Mouse (Mus musculus): ENCODE measurements around the gene Pxdn. TPM values are rescaled to one million over a fixed set of nuclear protein-coding genes. Genes with fewer than 3 reads are reported as not detected.

Pxdn gene
- polyA plus RNA-seq, 1 experiment from 2014 or later, result 72.1 TPM

DNA sequence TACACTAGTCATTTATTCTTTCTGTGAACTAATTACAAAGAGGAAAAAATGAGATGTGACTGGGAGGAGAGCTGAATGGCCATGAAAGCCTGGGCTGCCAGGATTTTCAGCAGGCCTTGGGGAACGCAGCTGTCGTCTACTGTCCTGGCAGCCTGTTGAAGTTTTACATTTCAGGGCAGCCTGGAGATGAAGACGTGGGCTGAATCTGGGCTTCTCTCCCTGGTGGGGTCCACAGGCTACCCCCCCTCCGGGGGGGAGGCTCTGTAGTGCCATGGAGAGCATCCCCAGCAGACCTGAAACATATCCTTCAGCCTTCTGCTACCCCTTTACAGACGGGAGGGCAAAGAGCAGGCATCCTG, 66.9 kb downstream of the Pxdn start:
- peaks cover 12% of the 10 kb centered on the region; the same call in 1 of the 2 replicates for H3K4me1 ChIP-seq
- no peak for DNase-seq (ENCODE audit: extremely low spot score, low spot score)
- H3K9me3 ChIP-seq, result no peaks in the 10 kb centered on the region
- WGBS, result 91% methylated on average over 5 of the region's 5 CpGs
- H3K36me3 ChIP-seq (replicated peaks), result peaks cover 98% of the 10 kb centered on the region
- peak overlapping the region; percentile 27 for H3K27ac ChIP-seq
- no peak overlapping the region for H3K4me3 ChIP-seq
- H3K27me3 ChIP-seq (ENCODE audit: poor library complexity, severe bottlenecking), result no peaks in the 10 kb centered on the region

DNA sequence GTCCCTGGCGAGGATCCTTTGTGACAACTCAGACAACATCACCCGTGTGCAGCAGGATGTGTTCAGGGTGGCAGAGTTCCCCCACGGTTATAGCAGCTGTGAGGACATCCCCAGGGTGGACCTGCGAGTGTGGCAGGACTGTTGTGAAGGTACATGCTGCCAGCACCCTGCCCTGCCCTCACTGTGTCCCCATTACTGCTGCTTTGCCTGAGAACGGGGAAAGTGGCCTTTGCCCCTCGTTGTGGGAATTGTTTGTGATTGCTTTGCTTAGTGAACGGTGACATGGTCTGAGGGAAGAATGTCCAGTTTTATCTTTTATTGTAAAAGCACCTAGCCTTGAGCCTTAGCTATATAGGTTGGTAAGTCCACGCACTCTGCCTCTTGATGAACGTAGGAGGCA, 69.2 kb downstream of the Pxdn start:
- peaks cover 12% of the 10 kb centered on the region; the same call in 1 of the 2 replicates for H3K4me1 ChIP-seq
- 83% methylated on average over 9 of the region's 9 CpGs for WGBS
- H3K27ac ChIP-seq, result no peak overlapping the region
- H3K27me3 ChIP-seq (ENCODE audit: poor library complexity, severe bottlenecking), result no peaks in the 10 kb centered on the region
- no peak overlapping the region for H3K4me3 ChIP-seq
- H3K36me3 ChIP-seq (replicated peaks), result peaks cover 98% of the 10 kb centered on the region
- H3K9me3 ChIP-seq, result no peaks in the 10 kb centered on the region
- DNase-seq (ENCODE audit: extremely low spot score, low spot score), result no peak

DNA sequence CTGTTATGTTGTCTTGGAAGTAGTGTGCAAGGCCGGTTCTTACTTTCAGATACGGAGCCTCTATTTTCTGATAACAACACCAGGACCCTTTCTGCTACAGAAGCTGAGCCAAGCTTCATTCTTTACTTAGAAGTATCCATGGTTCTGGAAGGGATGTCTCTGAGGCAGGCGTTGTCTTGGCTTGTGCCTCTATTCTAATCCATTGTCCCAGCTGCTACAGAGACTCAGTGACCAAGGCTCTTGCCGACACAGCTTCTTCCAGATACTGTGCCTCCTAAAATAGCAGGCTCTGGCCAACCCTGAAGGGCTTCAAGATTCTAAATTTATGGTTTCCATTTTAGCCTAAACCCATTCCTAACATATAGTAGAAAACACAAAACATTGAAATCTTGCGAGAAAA, 71.3 kb downstream of the Pxdn start:
- Histone ChIP-seq H3K36me3 (replicated peaks) (peaks cover 98% of the 10 kb centered on the region), H3K9me3 (no peaks in the 10 kb centered on the region), H3K27ac (no peak overlapping the region), H3K4me3 (no peak overlapping the region), H3K27me3 (ENCODE audit: poor library complexity, severe bottlenecking) (no peaks in the 10 kb centered on the region), H3K4me1 (peaks cover 7% of the 10 kb centered on the region; the same call in 1 of the 2 replicates)
- 94% methylated on average over 5 of the region's 5 CpGs for WGBS
- DNase-seq (ENCODE audit: extremely low spot score, low spot score), result no peak

DNA sequence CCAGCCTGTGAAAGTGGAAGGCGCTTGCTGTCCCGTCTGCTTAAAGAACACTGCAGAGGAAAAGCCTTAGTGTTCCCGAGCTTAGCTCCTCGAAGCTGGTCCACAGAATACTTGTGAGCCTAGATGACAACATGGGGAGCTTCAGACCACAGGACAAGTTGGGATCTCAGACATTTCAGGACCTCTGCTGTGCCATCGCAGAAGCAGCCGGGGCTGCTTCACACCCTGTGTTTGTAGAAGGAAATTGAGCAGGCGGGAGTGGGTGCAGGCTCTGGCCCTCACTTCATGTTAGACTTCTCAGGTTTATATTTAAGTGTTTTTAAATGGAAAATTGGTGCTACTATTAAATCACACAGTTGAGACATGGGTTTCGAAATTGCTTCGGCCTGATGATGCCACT, 78.1 kb downstream of the Pxdn start:
- Histone ChIP-seq H3K27ac (no peak overlapping the region), H3K36me3 (replicated peaks) (peaks cover 99% of the 10 kb centered on the region), H3K4me1 (no peaks in the 10 kb centered on the region), H3K27me3 (ENCODE audit: poor library complexity, severe bottlenecking) (no peaks in the 10 kb centered on the region), H3K9me3 (no peaks in the 10 kb centered on the region), H3K4me3 (no peak overlapping the region)
- WGBS, result 89% methylated on average over 9 of the region's 9 CpGs
- no peak for DNase-seq (ENCODE audit: extremely low spot score, low spot score)

DNA sequence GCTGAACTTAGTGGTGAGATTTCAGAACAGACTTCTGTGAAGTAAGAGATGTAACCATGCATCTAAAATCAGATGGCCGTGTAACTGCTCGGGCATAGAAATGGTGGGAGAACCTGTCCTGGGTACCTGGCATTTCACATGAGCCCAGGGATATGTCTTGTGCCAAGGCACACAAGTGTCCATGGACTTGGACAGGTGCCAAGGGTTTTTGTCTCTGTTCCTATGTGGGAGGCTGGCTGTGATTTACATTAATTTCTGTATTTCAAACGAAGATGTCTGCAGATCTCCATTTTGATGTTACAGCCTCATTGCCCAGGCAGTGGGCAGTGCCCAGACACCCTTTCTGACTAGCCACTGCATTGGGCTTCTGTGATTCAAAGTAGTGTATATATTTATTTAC, 79.7 kb downstream of the Pxdn start:
- Histone ChIP-seq H3K27ac (no peak overlapping the region), H3K4me1 (no peaks in the 10 kb centered on the region), H3K9me3 (no peaks in the 10 kb centered on the region), H3K36me3 (replicated peaks) (peaks cover 91% of the 10 kb centered on the region), H3K27me3 (ENCODE audit: poor library complexity, severe bottlenecking) (no peaks in the 10 kb centered on the region), H3K4me3 (no peak overlapping the region)
- no peak for DNase-seq (ENCODE audit: extremely low spot score, low spot score)
- WGBS, result 96% methylated on average over 3 of the region's 3 CpGs

DNA sequence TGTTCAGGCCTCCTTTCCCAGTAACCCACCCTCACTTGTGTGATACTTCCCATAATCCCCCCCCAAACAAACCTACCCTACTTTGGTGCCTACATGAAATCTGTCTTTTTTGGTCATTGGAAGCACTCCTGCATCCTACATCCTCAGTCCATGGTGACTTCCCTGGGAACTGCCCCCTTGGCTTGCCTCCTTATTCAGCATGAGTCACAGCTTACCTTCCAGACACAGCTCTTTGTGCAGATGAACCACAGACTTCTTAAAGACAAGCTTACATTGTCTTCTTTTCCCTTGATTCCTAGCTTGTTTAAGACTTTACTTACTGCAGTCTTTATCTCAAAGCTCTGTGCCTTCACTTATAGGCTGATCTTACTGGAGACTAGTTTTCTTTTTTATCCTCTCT, 83.0 kb downstream of the Pxdn start:
- no peak for DNase-seq (ENCODE audit: extremely low spot score, low spot score)
- Histone ChIP-seq H3K4me3 (no peak overlapping the region), H3K27me3 (ENCODE audit: poor library complexity, severe bottlenecking) (no peaks in the 10 kb centered on the region), H3K4me1 (0 out of 2 replicates have a peak, but pooled peaks cover 3% of the 10 kb centered on the region), H3K9me3 (no peaks in the 10 kb centered on the region), H3K27ac (no peak overlapping the region), H3K36me3 (replicated peaks) (peaks cover 64% of the 10 kb centered on the region)

DNA sequence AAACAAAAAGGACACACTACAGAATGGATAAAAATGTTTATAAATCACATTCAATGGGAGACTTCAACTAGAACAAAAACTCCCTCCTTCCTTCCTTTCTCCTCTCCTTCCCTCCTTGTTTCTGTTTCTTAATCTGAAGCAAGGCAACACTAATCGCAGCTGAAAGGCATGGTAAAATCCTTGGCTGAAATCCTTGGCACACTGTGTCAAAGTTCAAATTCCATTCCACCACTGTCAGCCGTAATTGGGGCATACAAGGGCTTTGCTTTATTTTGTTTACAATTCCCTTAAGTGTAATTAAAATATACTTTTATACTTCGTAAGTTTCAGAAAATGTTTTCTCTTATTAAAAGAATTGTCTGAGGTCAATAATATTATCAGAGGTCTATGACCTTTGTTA, 86.1 kb downstream of the Pxdn start:
- Histone ChIP-seq H3K9me3 (no peaks in the 10 kb centered on the region), H3K27ac (no peak overlapping the region), H3K4me3 (no peak overlapping the region), H3K4me1 (0 out of 2 replicates have a peak, but pooled peaks cover 6% of the 10 kb centered on the region), H3K27me3 (ENCODE audit: poor library complexity, severe bottlenecking) (no peaks in the 10 kb centered on the region), H3K36me3 (replicated peaks) (peaks cover 34% of the 10 kb centered on the region)
- WGBS, result 35% methylated on average over 3 of the region's 3 CpGs
- DNase-seq (ENCODE audit: extremely low spot score, low spot score), result no peak

DNA sequence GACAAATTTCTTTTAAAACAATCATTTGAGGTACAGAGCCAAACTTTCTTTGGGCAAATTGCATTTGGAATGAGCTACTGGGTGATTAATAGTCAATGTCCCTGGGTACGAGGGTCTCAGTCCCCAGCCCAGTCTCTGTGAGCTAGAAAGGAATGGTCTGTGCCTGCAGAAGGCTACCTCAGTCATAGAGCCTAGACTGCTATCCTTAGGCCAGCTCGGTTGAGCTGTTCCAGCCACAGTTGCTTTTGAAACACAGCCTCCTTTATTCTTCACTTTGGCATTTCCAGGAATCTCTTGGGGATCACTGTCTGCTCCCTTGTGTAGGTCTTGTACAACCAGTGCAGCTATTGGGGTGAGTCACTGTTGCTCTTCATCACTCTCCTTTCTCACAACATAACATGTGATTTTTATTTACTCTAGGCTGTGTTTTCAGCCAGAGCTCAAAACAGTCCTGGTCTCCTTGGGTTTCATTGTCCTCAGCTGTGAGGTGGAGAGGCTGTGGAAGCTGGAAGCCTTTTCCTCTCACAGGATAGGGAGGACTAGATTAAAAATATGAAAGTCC, 86.9 kb downstream of the Pxdn start:
- no peak overlapping the region for H3K4me3 ChIP-seq
- 0 out of 2 replicates have a peak, but pooled peaks cover 6% of the 10 kb centered on the region for H3K4me1 ChIP-seq
- H3K27ac ChIP-seq, result no peak overlapping the region
- no peaks in the 10 kb centered on the region for H3K27me3 ChIP-seq (ENCODE audit: poor library complexity, severe bottlenecking)
- H3K9me3 ChIP-seq, result no peaks in the 10 kb centered on the region
- DNase-seq (ENCODE audit: extremely low spot score, low spot score), result no peak
- H3K36me3 ChIP-seq (replicated peaks), result peaks cover 25% of the 10 kb centered on the region
- 68% methylated on average over 2 of the region's 2 CpGs for WGBS

DNA sequence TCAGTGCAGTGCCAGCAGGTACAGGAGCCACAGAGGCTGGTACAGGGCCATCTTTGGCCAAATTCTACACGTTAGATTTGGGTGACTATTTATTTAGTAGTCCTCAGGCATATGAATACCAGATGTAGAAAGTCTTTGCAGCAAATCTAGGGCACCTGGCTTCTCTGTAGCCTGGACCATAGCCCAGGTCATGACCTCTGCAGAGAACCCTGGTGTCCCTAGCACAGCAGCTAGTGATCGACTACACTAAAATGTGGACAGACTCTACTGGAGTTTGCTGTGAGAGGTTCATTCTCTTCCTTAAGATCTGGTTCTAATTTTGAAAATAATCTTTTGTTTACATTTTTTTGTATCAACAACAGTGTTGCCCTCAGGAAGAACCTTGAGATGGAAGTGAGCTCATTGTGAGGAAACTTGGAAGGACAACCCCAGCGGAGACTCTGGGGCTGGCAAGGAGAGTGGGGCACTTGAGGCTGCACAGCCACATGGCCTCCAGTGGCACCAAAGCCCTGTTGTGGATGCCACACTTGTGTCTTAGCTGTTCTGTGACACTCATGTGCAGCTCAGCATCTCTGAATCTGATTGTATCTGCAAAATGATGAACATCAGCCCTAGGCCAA, 90.4 kb downstream of the Pxdn start:
- no peak overlapping the region for H3K27ac ChIP-seq
- no peaks in the 10 kb centered on the region for H3K9me3 ChIP-seq
- peaks cover under 1% of the 10 kb centered on the region; the same call in 1 of the 2 replicates for H3K36me3 ChIP-seq (replicated peaks)
- no peaks in the 10 kb centered on the region for H3K27me3 ChIP-seq (ENCODE audit: poor library complexity, severe bottlenecking)
- no peak overlapping the region for H3K4me3 ChIP-seq
- DNase-seq (ENCODE audit: extremely low spot score, low spot score), result no peak
- 0 out of 2 replicates have a peak, but pooled peaks cover 5% of the 10 kb centered on the region for H3K4me1 ChIP-seq
- whole genome bisulfite sequencing, result 75% methylated on average over 3 of the region's 3 CpGs

DNA sequence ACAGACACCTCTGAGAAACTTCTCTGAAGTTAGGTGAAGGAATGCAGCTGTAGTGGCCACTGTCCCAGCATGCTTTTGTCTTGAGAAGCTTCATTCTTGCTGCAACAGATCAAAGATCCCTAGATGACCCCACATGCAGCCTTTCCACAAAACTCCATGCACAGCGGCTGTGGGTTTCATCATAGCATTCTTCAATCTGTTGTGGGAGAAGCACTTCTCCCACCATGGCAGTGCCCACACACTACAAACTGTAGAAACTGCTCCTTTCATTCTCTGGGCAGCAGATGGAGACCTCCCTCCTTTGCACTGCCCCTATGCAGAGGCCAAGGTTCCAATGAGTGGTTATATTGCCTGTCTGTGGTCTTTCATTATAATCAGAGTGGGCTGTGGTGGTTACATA, 91.7 kb downstream of the Pxdn start:
- Histone ChIP-seq H3K36me3 (replicated peaks) (no peaks in the 10 kb centered on the region), H3K27me3 (ENCODE audit: poor library complexity, severe bottlenecking) (no peaks in the 10 kb centered on the region), H3K27ac (no peak overlapping the region), H3K4me1 (0 out of 2 replicates have a peak, but pooled peaks cover 3% of the 10 kb centered on the region), H3K4me3 (no peak overlapping the region), H3K9me3 (no peaks in the 10 kb centered on the region)
- WGBS, result 94% methylated on average over 1 of the region's 1 CpGs
- DNase-seq (ENCODE audit: extremely low spot score, low spot score), result no peak

DNA sequence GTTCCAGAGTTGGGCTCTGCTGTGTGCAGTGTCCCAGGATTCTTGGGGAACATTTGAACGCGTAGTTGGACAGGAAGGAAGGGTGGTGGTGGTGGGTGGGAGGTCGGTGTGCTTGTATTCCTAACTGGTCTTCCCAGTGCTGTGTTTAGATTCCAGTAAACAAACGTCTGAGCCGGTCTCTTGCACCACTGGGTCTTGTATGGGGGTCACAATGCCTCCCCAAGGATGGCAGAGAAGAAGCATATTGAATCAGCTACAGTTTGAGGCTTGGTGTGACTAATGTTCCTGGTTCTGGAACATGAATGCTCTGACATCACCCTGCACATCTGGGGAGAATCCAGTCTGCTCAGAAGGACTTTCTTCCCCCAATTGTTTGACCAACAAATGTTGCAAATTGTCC, 93.2 kb downstream of the Pxdn start:
- Histone ChIP-seq H3K27ac (no peak overlapping the region), H3K4me1 (peaks cover 8% of the 10 kb centered on the region), H3K36me3 (replicated peaks) (no peaks in the 10 kb centered on the region), H3K9me3 (no peaks in the 10 kb centered on the region), H3K4me3 (no peak overlapping the region), H3K27me3 (ENCODE audit: poor library complexity, severe bottlenecking) (no peaks in the 10 kb centered on the region)
- no peak for DNase-seq (ENCODE audit: extremely low spot score, low spot score)
- 87% methylated on average over 5 of the region's 5 CpGs for WGBS

DNA sequence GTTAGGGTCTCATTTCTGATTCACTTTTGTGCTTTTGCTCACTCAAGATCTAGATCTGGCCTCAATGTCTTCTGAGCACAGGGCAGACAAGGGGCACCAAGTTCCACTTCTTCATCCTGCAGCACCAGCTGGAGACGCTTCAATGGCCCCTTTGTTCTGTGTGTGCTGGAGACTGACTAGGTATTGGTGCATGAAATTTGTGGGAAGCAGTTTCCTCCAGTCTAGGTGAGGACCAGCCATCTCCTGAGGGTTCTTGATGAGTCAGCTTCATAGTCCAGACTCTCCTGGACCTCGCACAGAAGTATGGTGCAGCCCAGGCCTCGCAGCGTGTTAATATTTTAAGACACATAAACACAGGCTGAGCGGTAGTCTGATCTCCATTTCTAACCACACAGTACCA, 97.3 kb downstream of the Pxdn start:
- H3K4me1 ChIP-seq, result peaks cover 29% of the 10 kb centered on the region
- H3K4me3 ChIP-seq, result no peak overlapping the region
- WGBS, result 95% methylated on average over 5 of the region's 5 CpGs
- no peak for DNase-seq (ENCODE audit: extremely low spot score, low spot score)
- 0 out of 2 replicates have a peak overlapping the region, but pooled peaks have one; percentile 76 for H3K27ac ChIP-seq
- H3K9me3 ChIP-seq, result no peaks in the 10 kb centered on the region
- H3K27me3 ChIP-seq (ENCODE audit: poor library complexity, severe bottlenecking), result no peaks in the 10 kb centered on the region
- H3K36me3 ChIP-seq (replicated peaks), result no peaks in the 10 kb centered on the region

DNA sequence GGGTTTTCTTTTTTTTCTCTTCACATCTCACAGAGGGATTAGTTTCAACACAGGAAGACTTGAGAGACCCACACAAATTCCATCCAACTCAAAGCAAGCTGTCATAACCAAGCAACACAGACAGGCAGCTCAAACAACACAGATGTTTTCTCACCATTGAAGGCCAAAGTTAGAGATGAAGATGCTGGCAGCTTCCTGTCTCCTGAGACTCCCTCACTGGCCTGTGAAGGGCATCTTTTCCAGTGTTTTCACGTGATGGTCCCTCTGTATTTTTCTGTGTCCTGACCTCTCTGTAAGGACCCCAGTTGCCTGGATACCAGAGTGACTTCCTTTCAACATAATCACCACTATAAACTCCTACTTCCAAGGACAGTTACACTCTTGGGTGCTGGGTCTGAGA, 98.0 kb downstream of the Pxdn start:
- WGBS, result 67% methylated on average over 1 of the region's 1 CpGs
- DNase-seq (ENCODE audit: extremely low spot score, low spot score), result no peak
- H3K27ac ChIP-seq, result peak overlapping the region; percentile 76
- no peaks in the 10 kb centered on the region for H3K9me3 ChIP-seq
- no peaks in the 10 kb centered on the region for H3K27me3 ChIP-seq (ENCODE audit: poor library complexity, severe bottlenecking)
- H3K4me3 ChIP-seq, result no peak overlapping the region
- no peaks in the 10 kb centered on the region for H3K36me3 ChIP-seq (replicated peaks)
- peaks cover 31% of the 10 kb centered on the region for H3K4me1 ChIP-seq

Measured in forebrain, embryonic 10.5 days (tissue).